Mouse (Mus musculus) ES-E14 (cell line): ENCODE measurements around the gene Clec16a. TPM values are rescaled to one million over a fixed set of nuclear protein-coding genes. Genes with fewer than 3 reads are reported as not detected.

Experiments used
- DNase-seq: peaks from one replicate; pipeline ENCODE4 v3.0.0-alpha.2; 2013; ENCODE audit warnings: low read depth, low spot score
- H3K27ac ChIP-seq: 2 replicates; pipeline ENCODE4 v1.5.1; 2012; ENCODE audit warnings: low read depth, mild to moderate bottlenecking, low read length, moderate library complexity, mixed read lengths; ENCODE audit not compliant: poor library complexity, insufficient read depth, severe bottlenecking
- H3K36me3 ChIP-seq: 2 replicates; pipeline ENCODE4 v1.6.1; 2012; ENCODE audit warnings: mild to moderate bottlenecking, low read length, moderate library complexity, mixed read lengths; ENCODE audit not compliant: control insufficient read depth, poor library complexity, insufficient read depth, severe bottlenecking
- H3K4me1 ChIP-seq, 2 experiments: fragments of 150-350 bp in 1 of 2; sonication (generic) in 1 of 2; 2 replicates each; pipeline ENCODE4 v1.6.1; 2012; ENCODE audit warnings: low read length in 2 of 2, mild to moderate bottlenecking in 1 of 2, mixed read lengths in 1 of 2; ENCODE audit not compliant: control insufficient read depth in 2 of 2, insufficient read depth in 2 of 2, poor library complexity in 1 of 2
- H3K4me3 ChIP-seq, 2 experiments: fragments of 150-350 bp in 1 of 2; sonication (generic) in 1 of 2; 2 replicates each; pipeline ENCODE4 v1.5.1; 2012; ENCODE audit warnings: low read length in 2 of 2, low read depth in 1 of 2, mild to moderate bottlenecking in 1 of 2, mixed read lengths in 1 of 2; ENCODE audit not compliant: insufficient read depth in 1 of 2, poor library complexity in 1 of 2, severe bottlenecking in 1 of 2
- H3K9ac ChIP-seq: 2 replicates; pipeline ENCODE4 v1.6.1; 2012; ENCODE audit warnings: low read depth, mild to moderate bottlenecking, low read length, mixed read lengths; ENCODE audit not compliant: poor library complexity, insufficient read depth, severe bottlenecking
- H3K9me3 ChIP-seq: fragments of 150-350 bp; sonication (generic); 2 replicates; pipeline ENCODE4 v1.6.1; 2012; ENCODE audit warnings: low read depth, mild to moderate bottlenecking, low read length; ENCODE audit not compliant: control insufficient read depth, insufficient read depth
- CHD2 ChIP-seq: IDR thresholded peaks from 2 replicates; pipeline ENCODE4 v1.6.1; 2014; ENCODE audit warnings: mild to moderate bottlenecking, low read depth, low read length, inconsistent platforms
- HCFC1 ChIP-seq: IDR thresholded peaks from 2 replicates; pipeline ENCODE4 v1.6.1; 2012; ENCODE audit warnings: low read length, inconsistent platforms, borderline replicate concordance; ENCODE audit not compliant: insufficient read depth
- MAFK ChIP-seq: IDR thresholded peaks from 2 replicates; pipeline ENCODE4 v1.6.1; 2014; ENCODE audit warnings: mild to moderate bottlenecking, low read depth, low read length, inconsistent platforms; ENCODE audit not compliant: insufficient read depth
- ZC3H11A ChIP-seq: IDR thresholded peaks from 2 replicates; pipeline ENCODE4 v1.6.1; 2012; ENCODE audit warnings: low read depth, mild to moderate bottlenecking, inconsistent platforms, low read length, borderline replicate concordance
- ZNF384 ChIP-seq: IDR thresholded peaks from 2 replicates; pipeline ENCODE4 v1.6.1; 2012; ENCODE audit warnings: low read depth, low read length, inconsistent platforms
- in situ Hi-C, 2 experiments: fragments of 600-800 bp; cut with MboI; formaldehyde crosslinking; loops; one replicate each; pipeline ENCODE4 v1.15.1; 2025; ENCODE audit warnings: low sequenced_read_pairs in 2 of 2, inconsistent platforms in 1 of 2; ENCODE audit not compliant: unreplicated experiment in 2 of 2
- total RNA-seq: library from RNA; depleted of rRNA; stranded (reverse); fragments of 300-350 nt; gene quantifications from 2 replicates; pipeline ENCODE4 v1.2.3, GENCODE M21; 2012

The Clec16a gene
- total RNA-seq, 1 experiment, result 14.6 TPM

DNA sequence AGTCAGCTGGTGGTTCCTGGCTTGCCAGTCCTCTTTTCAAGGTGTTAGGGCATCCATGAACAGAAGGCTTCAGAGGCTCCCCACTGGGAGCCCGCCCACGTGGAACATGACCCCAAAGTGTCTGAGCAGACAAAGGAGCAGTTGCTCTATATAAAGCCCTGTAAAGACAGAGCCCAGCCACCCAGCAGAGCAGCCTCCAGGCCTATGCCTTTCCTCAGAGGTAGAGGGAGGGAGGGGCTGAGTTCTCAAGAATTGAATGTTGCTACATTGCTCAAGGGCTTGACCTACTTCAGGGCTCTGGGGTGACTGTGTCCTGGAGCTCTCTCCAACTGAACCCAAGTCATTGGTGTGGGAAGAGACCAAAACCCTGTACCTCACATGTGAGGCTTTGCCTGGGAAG lies 155.0 kb downstream of the Clec16a start:
- in situ Hi-C loops, result no loop called here

DNA sequence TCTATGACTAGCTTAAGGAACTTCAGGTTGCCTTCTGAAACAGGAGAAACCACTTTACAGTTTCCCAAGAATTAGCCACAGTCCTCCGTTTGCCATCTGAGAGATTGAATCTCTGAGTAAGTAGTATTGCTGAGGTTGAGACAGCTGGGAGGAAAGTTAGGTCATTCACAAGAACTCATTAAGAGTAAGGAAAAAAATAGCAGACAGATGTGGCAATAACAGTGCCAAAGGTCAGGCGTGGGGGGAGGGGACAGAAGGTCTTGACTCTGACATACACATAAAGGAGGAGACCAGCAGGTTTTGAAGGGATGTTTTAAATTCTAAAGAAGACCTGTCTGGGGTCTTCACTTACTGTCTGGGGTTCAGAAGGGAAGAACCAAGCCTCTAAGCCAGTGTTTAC lies 157.3 kb downstream of the Clec16a start:
- DNase-seq, result no peak
- Histone ChIP-seq H3K27ac (no peak overlapping the region), H3K4me1 (peaks cover 18 to 24% of the 10 kb centered on the region in 2 experiments), H3K9ac (no peak overlapping the region), H3K4me3 (no peak overlapping the region), H3K9me3 (no peaks in the 10 kb centered on the region), H3K36me3 (no peaks in the 10 kb centered on the region)
- TF ChIP-seq ZC3H11A (no peak), ZNF384 (no peak), CHD2 (no peak), MAFK (no peak), HCFC1 (no peak)
- in situ Hi-C loops, result no loop called here

More for the DNA sequence above, 155.0 kb downstream of the Clec16a start:
- Histone ChIP-seq H3K27ac (no peak overlapping the region), H3K4me1 (peaks cover 22 to 26% of the 10 kb centered on the region in 2 experiments), H3K36me3 (no peaks in the 10 kb centered on the region), H3K9ac (no peak overlapping the region), H3K9me3 (no peaks in the 10 kb centered on the region), H3K4me3 (no peak overlapping the region)
- peak; percentile 58 for DNase-seq
- no peak for TF ChIP-seq HCFC1
- no peak for TF ChIP-seq ZNF384
- TF ChIP-seq MAFK, result no peak
- no peak for TF ChIP-seq CHD2
- TF ChIP-seq ZC3H11A, result no peak

DNA sequence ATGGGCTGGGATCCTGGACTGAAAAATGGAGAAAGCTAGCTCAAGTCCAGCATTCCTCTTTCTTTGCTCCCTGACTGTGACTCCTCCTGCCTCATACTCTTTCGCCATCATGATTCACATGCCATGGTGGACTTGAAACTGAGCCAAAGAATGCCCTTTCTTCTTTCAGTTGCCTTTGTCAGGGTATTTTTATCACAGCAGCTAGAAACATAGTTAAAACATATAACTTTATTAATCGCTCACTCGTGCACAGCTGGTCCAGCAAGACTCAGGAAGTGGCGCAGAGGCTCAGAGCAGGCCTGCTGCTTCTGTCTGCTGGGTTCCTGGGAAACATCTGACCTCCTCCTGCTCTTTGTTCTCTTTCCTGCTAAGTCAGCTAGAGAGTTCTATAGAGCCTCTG lies 158.8 kb downstream of the Clec16a start:
- H3K9me3 ChIP-seq, result no peaks in the 10 kb centered on the region
- TF ChIP-seq ZNF384 (no peak), HCFC1 (no peak), ZC3H11A (no peak), MAFK (no peak), CHD2 (no peak)
- H3K4me3 ChIP-seq, result no peak overlapping the region
- DNase-seq, result no peak
- H3K27ac ChIP-seq, result no peak overlapping the region
- H3K9ac ChIP-seq, result no peak overlapping the region
- in situ Hi-C loops, result no loop called here
- peaks cover 17 to 18% of the 10 kb centered on the region in 2 experiments for H3K4me1 ChIP-seq
- no peaks in the 10 kb centered on the region for H3K36me3 ChIP-seq

DNA sequence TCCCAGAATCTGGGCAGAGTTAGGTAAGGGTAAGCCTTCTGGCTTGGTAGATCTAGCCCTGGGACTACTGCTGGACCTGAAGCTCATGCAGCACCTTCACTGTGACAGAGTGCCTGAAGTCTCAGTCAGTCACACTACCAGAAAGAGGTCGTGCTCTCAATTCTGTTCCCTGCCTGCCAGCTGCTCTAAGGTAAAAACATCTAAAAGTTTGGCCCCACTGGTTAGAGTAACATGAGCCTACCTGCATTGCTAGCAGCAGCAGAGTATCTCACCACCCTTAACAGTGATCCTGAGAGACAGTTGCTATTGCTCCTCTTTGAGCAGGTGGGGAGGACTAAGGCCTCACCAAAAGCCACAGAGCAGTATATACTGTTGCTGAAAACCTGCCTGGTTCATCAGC lies 160.3 kb downstream of the Clec16a start:
- Histone ChIP-seq H3K27ac (no peak overlapping the region), H3K9ac (no peak overlapping the region), H3K9me3 (no peaks in the 10 kb centered on the region), H3K4me3 (no peak overlapping the region), H3K4me1 (peaks cover 6 to 13% of the 10 kb centered on the region in 2 experiments; a peak in 3 of 4 replicates), H3K36me3 (no peaks in the 10 kb centered on the region)
- no peak for DNase-seq
- TF ChIP-seq ZNF384 (no peak), CHD2 (no peak), ZC3H11A (no peak), MAFK (no peak), HCFC1 (no peak)
- in situ Hi-C loops, result no loop called here

DNA sequence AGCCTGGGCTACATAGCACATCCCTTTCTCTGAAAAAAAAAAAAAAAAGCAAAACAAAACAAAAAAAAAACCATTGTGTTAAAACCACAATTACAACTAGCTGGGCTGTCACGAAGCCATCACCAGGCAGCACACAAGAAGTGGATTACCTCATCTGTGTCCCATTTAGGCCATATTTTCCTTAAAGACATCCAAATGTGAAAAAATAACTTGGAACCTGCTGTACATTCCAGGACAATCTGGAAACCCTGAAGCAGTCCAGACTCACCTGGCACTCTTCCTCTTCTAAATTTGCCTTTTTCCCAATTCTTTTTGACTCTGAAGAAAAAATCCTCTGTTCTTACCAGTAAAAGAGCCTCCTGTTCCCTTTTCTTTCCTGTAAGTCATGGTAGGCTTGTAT lies 166.4 kb downstream of the Clec16a start:
- in situ Hi-C loops, result no loop called here
- TF ChIP-seq MAFK, result no peak
- no peak for TF ChIP-seq ZC3H11A
- no peak for TF ChIP-seq HCFC1
- TF ChIP-seq ZNF384, result no peak
- TF ChIP-seq CHD2, result no peak
- no peak overlapping the region for H3K4me3 ChIP-seq
- no peaks in the 10 kb centered on the region for H3K4me1 ChIP-seq
- no peak overlapping the region for H3K9ac ChIP-seq
- no peaks in the 10 kb centered on the region for H3K36me3 ChIP-seq
- no peak overlapping the region for H3K27ac ChIP-seq
- no peak for DNase-seq
- no peaks in the 10 kb centered on the region for H3K9me3 ChIP-seq
